Mouse (Mus musculus) E14TG2a.4 (cell line): ENCODE measurements around the gene Klrb1c.

Experiments used
- CTCF ChIP-seq: conservative IDR thresholded peaks from 2 replicates; pipeline ENCODE4 v1.5.1; 2014; ENCODE audit warnings: low read length
- NANOG ChIP-seq: IDR thresholded peaks from 2 replicates; pipeline ENCODE4 v1.6.1; 2014; ENCODE audit warnings: borderline replicate concordance, low read length, mixed read lengths
- POU5F1 ChIP-seq: IDR thresholded peaks from 2 replicates; pipeline ENCODE4 v1.6.1; 2014; ENCODE audit warnings: low read length, borderline replicate concordance

DNA sequence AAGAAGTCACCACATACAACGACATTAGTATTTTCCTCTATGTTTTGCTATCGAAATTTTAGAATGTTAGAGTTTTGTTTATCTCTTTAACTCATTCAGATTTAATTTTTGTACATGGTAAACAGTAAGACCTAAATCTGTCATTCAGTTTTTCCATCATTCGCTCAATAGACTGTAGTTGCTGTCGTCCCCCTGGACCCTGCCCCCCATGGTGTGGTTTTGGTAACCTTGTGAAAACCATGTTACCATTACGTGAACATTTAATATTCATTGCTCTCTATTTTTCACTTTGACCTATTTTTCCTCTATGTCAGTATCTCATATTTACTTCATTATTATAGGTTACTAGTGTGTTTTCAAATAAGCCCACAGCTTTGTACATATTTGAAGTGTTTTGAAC is 24.4 kb downstream of the Klrb1c start:
- TF ChIP-seq CTCF (no peak), POU5F1 (no peak), NANOG (no peak)
